Mouse (Mus musculus) layer of hippocampus, adult 6 months (tissue): ENCODE measurements around the gene A030005L19Rik. TPM values are rescaled to one million over a fixed set of nuclear protein-coding genes. Genes with fewer than 3 reads are reported as not detected.

Experiments used
- long read RNA-seq, 2 experiments: library from polyadenylated mRNA; unstranded; transcript quantifications; one replicate each; pipeline ENCODE4 v2.0.0; 2019 to 2020
- polyA plus RNA-seq: library from polyadenylated mRNA; unstranded; fragments of <200 nt; fragmentation: Nextera tagmentation; gene quantifications from 2 replicates; pipeline ENCODE4 v1.2.3, GENCODE M21; 2021

The A030005L19Rik gene
- not detected in 2 replicates for polyA plus RNA-seq
- long read RNA-seq, experiment 1, result 0 reads
- long read RNA-seq, experiment 2, result 0 reads

GRCm38 (mm10) chr1:82913025-82913424 lies at the start of gene A030005L19Rik:
A030005L19Rik (plus strand) TSS chr1:82913325.

GRCm38 (mm10) chr1:82924650-82925049 lies 11.5 kb downstream of the A030005L19Rik start, which contains the start of gene A030014E15Rik:
A030014E15Rik (plus strand) TSS chr1:82924917.

GRCm38 (mm10) chr1:82931326-82931725 lies 18.2 kb downstream of the A030005L19Rik start, which contains the start of gene Gm6217:
Gm6217 (minus strand) TSS chr1:82931399.

DNA sequence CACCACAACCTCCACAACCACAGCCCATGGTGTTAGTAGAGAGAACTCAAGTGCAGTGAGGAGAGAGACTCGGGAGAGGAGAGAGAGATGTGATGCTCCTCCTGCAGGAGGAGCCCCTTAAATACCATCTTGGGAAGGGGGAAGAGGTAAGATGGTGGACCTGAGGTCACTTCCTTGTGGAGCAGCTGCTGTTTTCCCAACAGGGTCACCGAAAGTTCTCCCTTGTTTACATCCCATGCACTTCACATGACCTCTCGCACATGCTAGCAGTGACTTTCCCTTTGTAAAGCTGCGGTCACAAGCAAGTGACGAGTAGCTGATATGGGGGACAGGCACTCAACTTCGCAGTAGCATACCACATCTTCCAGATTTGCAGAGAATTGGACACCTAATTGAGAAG lies 30.2 kb downstream of the A030005L19Rik start, which contains the start of gene A030003K21Rik:
Gene A030003K21Rik (minus strand): TSS at position 94 of the 400 bp plus-strand sequence.

DNA sequence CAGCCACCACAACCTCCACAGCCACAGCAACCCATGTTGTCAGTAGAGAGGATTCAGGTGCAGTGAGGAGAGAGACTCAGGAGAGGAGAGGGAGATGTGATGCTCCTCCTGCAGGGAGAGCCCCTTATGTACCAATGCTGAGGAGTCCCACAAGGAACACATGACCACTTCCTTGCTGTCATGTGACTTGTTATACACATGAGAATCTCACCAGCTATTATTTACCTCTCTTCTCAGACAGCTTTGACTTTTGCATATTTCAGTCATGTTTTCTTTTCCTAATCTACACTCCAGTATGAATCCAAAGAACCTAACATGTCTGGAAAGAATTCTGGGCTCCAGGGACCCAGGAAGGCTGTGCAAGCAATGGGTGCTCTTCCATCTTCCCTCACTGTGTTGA lies 42.8 kb downstream of the A030005L19Rik start, which contains the start of gene Gm7544:
Gene Gm7544 (minus strand): TSS at position 101 of the 400 bp plus-strand sequence.

GRCm38 (mm10) chr1:82959870-82960385 lies 46.8 kb downstream of the A030005L19Rik start, which contains the start of gene Gm47955:
Gm47955 (plus strand) TSS chr1:82960286.

Other genes starting within 250 kb of the A030005L19Rik start
- 344 and 367 TPM in 2 replicates for gene Mff, start 188.4 kb upstream of the A030005L19Rik start, polyA plus RNA-seq
- gene Tm4sf20, start 144.9 kb upstream of the A030005L19Rik start, polyA plus RNA-seq, result not detected in 2 replicates
- gene Gm47791, start 142.1 kb upstream of the A030005L19Rik start, polyA plus RNA-seq, result not detected in 2 replicates
- 4.2 and 5.3 TPM in 2 replicates for gene Agfg1, start 73.8 kb upstream of the A030005L19Rik start, polyA plus RNA-seq
- gene A030014E15Rik, start 11.6 kb downstream of the A030005L19Rik start, polyA plus RNA-seq, result not detected in 2 replicates
- gene Gm6217, start 18.1 kb downstream of the A030005L19Rik start, polyA plus RNA-seq, result not detected in 2 replicates
- gene A030003K21Rik, start 30.1 kb downstream of the A030005L19Rik start, polyA plus RNA-seq, result not detected in 2 replicates
- gene Gm7544, start 42.7 kb downstream of the A030005L19Rik start, polyA plus RNA-seq, result not detected in 2 replicates
- gene Gm47955, start 47.0 kb downstream of the A030005L19Rik start, polyA plus RNA-seq, result not detected in 2 replicates
- gene Gm47959, start 87.2 kb downstream of the A030005L19Rik start, polyA plus RNA-seq, result not detected in 2 replicates
- 0.83 and 1.0 TPM in 2 replicates for gene Slc19a3, start 125.1 kb downstream of the A030005L19Rik start, polyA plus RNA-seq
- not detected in 2 replicates for gene Krtap28-10, start 129.2 kb downstream of the A030005L19Rik start, polyA plus RNA-seq
- gene Gm47969, start 131.6 kb downstream of the A030005L19Rik start, polyA plus RNA-seq, result not detected in 2 replicates
- gene A030005K14Rik, start 146.1 kb downstream of the A030005L19Rik start, polyA plus RNA-seq, result not detected in 2 replicates
- not detected in 2 replicates for gene Krtap28-13, start 147.6 kb downstream of the A030005L19Rik start, polyA plus RNA-seq
- gene Ccl20, start 203.4 kb downstream of the A030005L19Rik start, polyA plus RNA-seq, result not detected in 2 replicates
- gene Daw1, start 246.4 kb downstream of the A030005L19Rik start, polyA plus RNA-seq, result 0.54 and 0.93 TPM in 2 replicates